Mouse (Mus musculus) liver, postnatal 0 days (tissue): ENCODE results near the gene Gm9970. TPM values are rescaled to one million over a fixed set of nuclear protein-coding genes. Genes with fewer than 3 reads are reported as not detected.
"Not testable (repeated sequence)": the region's sequence is repeated elsewhere in the genome, so short reads cannot be mapped to it uniquely, and the experiment has no call there.

ENCODE experiments used
- ATAC-seq: fragments of 200-750 bp; cut with Nextera tagmentation; 2 replicates; pipeline ENCODE4 v1.8.0; 2017; ENCODE audit warnings: mild to moderate bottlenecking, moderate library complexity
- DNase-seq: peaks from one replicate; pipeline ENCODE4 v3.0.0-alpha.2; 2016
- H3K27ac ChIP-seq: fragments of 300-500 bp; sonication (generic); 2 replicates; pipeline ENCODE4 v1.5.1; 2014; ENCODE audit warnings: antibody characterized with exemption, moderate library complexity, mild to moderate bottlenecking, low read depth
- H3K27me3 ChIP-seq: fragments of 300-500 bp; sonication (generic); 2 replicates; pipeline ENCODE4 v1.6.1; 2014; ENCODE audit warnings: low read length, control low read depth, mixed read lengths; ENCODE audit not compliant: insufficient read depth
- H3K36me3 ChIP-seq: fragments of 300-500 bp; sonication (generic); replicated peaks from 2 replicates; pipeline ENCODE4 v1.6.1; 2014; ENCODE audit warnings: mild to moderate bottlenecking, control low read depth, low read length, moderate library complexity, mixed read lengths; ENCODE audit not compliant: insufficient read depth
- H3K4me1 ChIP-seq: fragments of 300-500 bp; sonication (generic); 2 replicates; pipeline ENCODE4 v1.6.1; 2014; ENCODE audit warnings: antibody characterized with exemption, mild to moderate bottlenecking, control low read depth; ENCODE audit not compliant: insufficient read depth
- H3K4me2 ChIP-seq: fragments of 300-500 bp; sonication (generic); 2 replicates; pipeline ENCODE4 v1.6.1; 2014; ENCODE audit warnings: low read depth, mild to moderate bottlenecking, low read length, moderate library complexity, mixed read lengths
- H3K4me3 ChIP-seq: fragments of 300-500 bp; sonication (generic); 2 replicates; pipeline ENCODE4 v1.5.1; 2014; ENCODE audit warnings: low read depth, low read length
- H3K9ac ChIP-seq: fragments of 300-500 bp; sonication (generic); replicated peaks from 2 replicates; pipeline ENCODE4 v1.6.1; 2014; ENCODE audit warnings: mild to moderate bottlenecking, moderate library complexity
- H3K9me3 ChIP-seq: fragments of 300-500 bp; sonication (generic); 2 replicates; pipeline ENCODE4 v1.6.1; 2016; ENCODE audit warnings: mild to moderate bottlenecking, control low read depth, low read length, mixed read lengths
- CTCF ChIP-seq: sonication (generic); IDR thresholded peaks from 2 replicates; pipeline ENCODE4 v1.5.1; 2016; ENCODE audit warnings: antibody characterized with exemption, low read depth
- EP300 ChIP-seq: IDR thresholded peaks from 2 replicates; pipeline ENCODE4 v1.6.1; 2016; ENCODE audit warnings: antibody characterized with exemption, low read depth, mild to moderate bottlenecking
- WGBS: fragments of 180-500 bp; shearing (Covaris S2); extraction: QIAGEN DNeasy Blood & Tissue Kit; methylation state at CpG from one replicate; pipeline ENCODE4 v1.1.7; 2014; ENCODE audit not compliant: insufficient replicate concordance; 5-methylcytosine and 5-hydroxymethylcytosine counted together
- polyA plus RNA-seq: library from polyadenylated mRNA; unstranded; fragments of >200 nt; fragmentation: Nextera tagmentation; extraction: Ambion mirVana; gene quantifications from 2 replicates; pipeline ENCODE4 v1.2.1, GENCODE M21; 2015

Gene Gm9970
- polyA plus RNA-seq, 1 experiment from 2014 or later = 0.28 TPM

GRCm38 (mm10) chr5:31219911-31220447 is 21.1 kb downstream of the Gm9970 start:
- Histone ChIP-seq H3K36me3 (no peaks in the 10 kb centered on the region), H3K27ac (peak overlapping the region; percentile 94), H3K4me2 (peak overlapping the region; percentile 87), H3K9me3 (no peaks in the 10 kb centered on the region), H3K4me3 (peak overlapping the region; percentile 83), H3K4me1 (peaks cover 16% of the 10 kb centered on the region), H3K27me3 (no peaks in the 10 kb centered on the region), H3K9ac (peak overlapping the region; percentile 88)
- peak; percentile 57 for ATAC-seq
- WGBS = under 1% methylated on average over 38 of the region's 40 CpGs
- TF ChIP-seq CTCF (peak; percentile 31), EP300 (no peak)
- no peak for DNase-seq

- WGBS = 2% methylated on average over 11 of the region's 11 CpGs
- no peaks in the 10 kb centered on the region for H3K9me3 ChIP-seq
- H3K36me3 ChIP-seq = no peaks in the 10 kb centered on the region
- H3K4me1 ChIP-seq = peaks cover 16% of the 10 kb centered on the region
- ATAC-seq = no peak
- H3K27ac ChIP-seq = peak overlapping the region; percentile 94
- peak overlapping the region; percentile 88 for H3K9ac ChIP-seq
- no peaks in the 10 kb centered on the region for H3K27me3 ChIP-seq
- peak overlapping the region; percentile 87 for H3K4me2 ChIP-seq
- DNase-seq = no peak
- TF ChIP-seq CTCF (no peak), EP300 (no peak)
- H3K4me3 ChIP-seq = peak overlapping the region; percentile 83
These were observed 21.6 kb downstream of the Gm9970 start for GRCm38 (mm10) chr5:31219474-31219873.

GRCm38 (mm10) chr5:31219070-31219469 is 22.0 kb downstream of the Gm9970 start:
- no peaks in the 10 kb centered on the region for H3K9me3 ChIP-seq
- 5% methylated on average over 2 of the region's 2 CpGs for WGBS
- H3K27ac ChIP-seq = peak overlapping the region; percentile 94; the same call in 1 of the 2 replicates
- H3K9ac ChIP-seq = peak overlapping the region; percentile 88
- H3K27me3 ChIP-seq = no peaks in the 10 kb centered on the region
- TF ChIP-seq EP300 = no peak
- peak; percentile 54 for TF ChIP-seq CTCF
- H3K4me1 ChIP-seq = peaks cover 16% of the 10 kb centered on the region
- ATAC-seq = no peak
- peak; percentile 27 for DNase-seq
- H3K4me2 ChIP-seq = peak overlapping the region; percentile 87
- no peaks in the 10 kb centered on the region for H3K36me3 ChIP-seq
- H3K4me3 ChIP-seq = peak overlapping the region; percentile 83

- H3K9ac ChIP-seq = no peak overlapping the region
- 0 out of 2 replicates have a peak overlapping the region, but pooled peaks have one; percentile 94 for H3K27ac ChIP-seq
- peak overlapping the region; percentile 87 for H3K4me2 ChIP-seq
- peak; percentile 47 for TF ChIP-seq CTCF
- 0 out of 2 replicates have a peak, but pooled peaks have one; percentile 25 for TF ChIP-seq EP300
- peak overlapping the region; percentile 83; the same call in 1 of the 2 replicates for H3K4me3 ChIP-seq
- ATAC-seq = peak; percentile 7; the same call in 1 of the 2 replicates
- H3K27me3 ChIP-seq = no peaks in the 10 kb centered on the region
- H3K9me3 ChIP-seq = no peaks in the 10 kb centered on the region
- peaks cover 16% of the 10 kb centered on the region for H3K4me1 ChIP-seq
- DNase-seq = peak; percentile 59
- 30% methylated on average over 7 of the region's 7 CpGs for WGBS
- no peaks in the 10 kb centered on the region for H3K36me3 ChIP-seq
These were observed 22.7 kb downstream of the Gm9970 start for GRCm38 (mm10) chr5:31218294-31218693.

GRCm38 (mm10) chr5:31216554-31216953 is 24.5 kb downstream of the Gm9970 start:
- not testable (repeated sequence) for H3K36me3 ChIP-seq, H3K27ac ChIP-seq, ATAC-seq, H3K4me3 ChIP-seq, H3K27me3 ChIP-seq, DNase-seq, H3K9me3 ChIP-seq, H3K9ac ChIP-seq, H3K4me2 ChIP-seq
- peaks cover 16% of the 10 kb centered on the region for H3K4me1 ChIP-seq
- WGBS = 79% methylated on average over 6 of the region's 6 CpGs
- TF ChIP-seq CTCF = peak; percentile 20; the same call in 1 of the 2 replicates

- Histone ChIP-seq H3K4me1 (peaks cover 19% of the 10 kb centered on the region), H3K27ac (no peak overlapping the region), H3K27me3 (no peaks in the 10 kb centered on the region), H3K4me3 (no peak overlapping the region), H3K4me2 (no peak overlapping the region), H3K9ac (no peak overlapping the region), H3K9me3 (peaks cover 3% of the 10 kb centered on the region; the same call in 1 of the 2 replicates), H3K36me3 (peaks cover 64% of the 10 kb centered on the region)
- DNase-seq (no peak), ATAC-seq (no peak)
- TF ChIP-seq EP300 (no peak), CTCF (no peak)
- 87% methylated on average over 6 of the region's 6 CpGs for WGBS
These were observed 36.6 kb downstream of the Gm9970 start for GRCm38 (mm10) chr5:31204421-31204820.
